Mouse (Mus musculus) ovary, postnatal 14 days (tissue): ENCODE measurements around the gene Ercc2.

Source experiments
- DNase-seq: peaks from one replicate; pipeline ENCODE4 v3.0.0; 2022; ENCODE audit warnings: low spot score

Ercc2 gene

DNA sequence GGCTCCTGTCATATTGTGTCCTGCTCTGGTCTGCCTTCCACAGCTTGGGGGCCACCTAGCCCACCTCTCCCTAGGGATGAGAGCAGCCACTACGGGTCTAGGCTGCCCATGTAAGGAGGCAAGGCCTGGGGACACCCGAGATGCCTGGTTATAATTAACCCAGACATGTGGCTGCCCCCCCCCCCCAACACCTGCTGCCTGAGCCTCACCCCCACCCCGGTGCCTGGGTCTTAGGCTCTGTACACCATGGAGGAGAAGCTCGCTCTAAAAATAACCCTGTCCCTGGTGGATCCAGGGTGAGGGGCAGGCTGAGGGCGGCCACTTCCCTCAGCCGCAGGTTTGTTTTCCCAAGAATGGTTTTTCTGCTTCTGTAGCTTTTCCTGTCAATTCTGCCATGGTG, 27.9 kb downstream of the Ercc2 start:
- no peak for DNase-seq

- no peak for DNase-seq
These were observed 29.0 kb downstream of the Ercc2 start for GRCm38 (mm10) chr7:19410766-19411344.

DNA sequence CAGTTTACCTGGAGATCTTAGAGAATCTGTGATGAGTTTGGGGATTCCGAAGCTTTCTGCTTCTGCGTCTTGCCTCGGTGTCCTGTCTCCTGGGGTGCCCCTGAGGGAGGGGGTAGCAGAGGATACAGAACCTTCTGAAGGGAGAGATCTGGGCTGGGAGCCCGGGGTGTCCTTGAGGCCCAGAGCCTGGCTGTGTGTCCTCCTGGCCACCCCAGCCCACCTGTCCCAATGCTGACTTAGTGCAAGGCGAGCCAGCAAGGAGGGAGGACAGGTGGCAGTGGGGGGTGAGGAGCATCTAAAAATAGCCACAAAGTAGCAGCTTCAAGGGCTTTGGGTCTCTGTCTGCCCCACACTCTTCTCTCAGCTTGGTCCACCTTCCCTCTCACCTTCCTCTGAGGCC, 30.0 kb downstream of the Ercc2 start:
- no peak for DNase-seq

GRCm38 (mm10) chr7:19413525-19413924, 31.7 kb downstream of the Ercc2 start:
- no peak for DNase-seq

GRCm38 (mm10) chr7:19416590-19416989, 34.8 kb downstream of the Ercc2 start:
- no peak for DNase-seq

- DNase-seq: no peak
These were observed 38.3 kb downstream of the Ercc2 start for GRCm38 (mm10) chr7:19420121-19420520.

- DNase-seq: peak; percentile 63
These were observed 39.2 kb downstream of the Ercc2 start for GRCm38 (mm10) chr7:19420821-19421636.

DNA sequence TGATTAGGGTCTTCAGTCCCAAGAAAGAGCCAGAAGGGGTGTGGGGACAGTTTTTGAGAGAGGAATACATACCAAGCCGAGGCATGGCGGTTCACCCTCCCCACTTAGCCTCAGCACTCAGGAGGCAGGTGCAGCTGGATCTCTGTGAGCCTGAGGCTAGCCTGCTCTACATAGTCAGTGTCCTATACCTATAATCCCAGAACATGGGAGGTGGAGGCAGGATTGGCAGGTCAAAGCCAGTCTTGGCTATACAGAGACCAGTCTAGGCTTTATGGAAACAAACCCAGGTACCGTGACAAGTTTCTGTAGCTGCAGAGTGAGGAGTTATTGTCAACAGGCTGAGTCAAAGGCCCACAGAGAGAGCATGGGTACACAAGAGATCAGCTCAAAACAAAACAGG, 41.3 kb downstream of the Ercc2 start:
- DNase-seq: no peak

DNA sequence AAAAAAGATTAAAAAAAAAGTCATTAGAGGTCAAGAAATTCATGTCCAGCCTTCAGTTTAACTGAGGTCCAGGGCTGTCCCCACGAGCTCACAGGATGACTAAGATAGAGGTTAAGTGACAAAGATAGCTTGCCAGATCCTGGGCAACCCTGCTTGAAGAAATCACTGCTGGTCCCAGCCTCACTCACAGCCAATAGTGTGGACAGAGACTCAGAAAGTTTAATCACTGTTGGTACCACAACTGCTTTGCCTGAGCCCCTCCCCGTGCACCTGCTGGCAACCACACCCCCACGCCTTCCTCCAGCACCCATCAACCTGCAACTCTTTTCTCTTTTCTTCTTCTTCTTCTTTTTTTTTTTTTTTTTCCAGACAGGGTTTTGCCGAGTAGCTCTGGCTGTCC, 42.2 kb downstream of the Ercc2 start:
- DNase-seq: no peak

DNA sequence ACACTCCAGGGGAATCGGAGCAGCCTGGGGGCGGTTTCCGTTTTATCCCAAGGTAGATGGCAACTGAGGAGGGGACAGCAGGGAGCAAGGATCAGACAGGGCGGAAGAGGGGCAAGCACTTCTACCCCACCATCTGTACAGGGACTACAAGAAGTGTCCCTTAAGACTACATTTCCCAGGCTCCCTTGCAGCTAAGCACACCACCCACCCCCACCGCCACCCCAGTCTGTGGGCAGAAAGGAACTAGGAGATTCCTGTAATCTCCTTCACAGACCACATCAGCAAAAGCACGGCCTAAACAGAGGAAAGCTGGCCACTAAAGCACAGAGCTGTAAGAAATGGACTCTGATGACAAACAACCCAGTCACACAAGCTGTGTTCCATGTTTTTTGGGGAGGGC, 44.5 kb downstream of the Ercc2 start:
- no peak for DNase-seq

- no peak for DNase-seq
These were observed 45.1 kb downstream of the Ercc2 start for GRCm38 (mm10) chr7:19426888-19427287.

GRCm38 (mm10) chr7:19427999-19428650, 46.3 kb downstream of the Ercc2 start:
- no peak for DNase-seq

DNA sequence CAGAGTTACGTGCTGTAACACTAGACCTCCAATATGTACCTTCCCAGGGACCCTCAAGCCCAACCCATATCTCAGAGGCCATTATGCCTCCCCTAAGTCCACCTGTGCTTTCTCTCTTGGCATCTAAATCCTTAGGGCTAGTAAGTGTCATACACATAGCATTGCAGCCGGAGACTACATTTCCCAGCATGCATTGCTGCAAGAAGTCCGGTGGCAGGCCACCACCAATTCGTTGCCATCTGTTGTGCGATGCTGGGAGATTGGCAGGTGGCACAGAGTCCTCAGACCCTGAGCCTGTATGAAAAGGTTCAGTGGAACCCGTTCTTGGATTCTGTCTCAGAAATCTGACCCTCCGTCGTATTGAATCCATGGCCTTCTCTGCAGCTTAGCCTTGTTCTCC, 47.9 kb downstream of the Ercc2 start:
- no peak for DNase-seq

DNA sequence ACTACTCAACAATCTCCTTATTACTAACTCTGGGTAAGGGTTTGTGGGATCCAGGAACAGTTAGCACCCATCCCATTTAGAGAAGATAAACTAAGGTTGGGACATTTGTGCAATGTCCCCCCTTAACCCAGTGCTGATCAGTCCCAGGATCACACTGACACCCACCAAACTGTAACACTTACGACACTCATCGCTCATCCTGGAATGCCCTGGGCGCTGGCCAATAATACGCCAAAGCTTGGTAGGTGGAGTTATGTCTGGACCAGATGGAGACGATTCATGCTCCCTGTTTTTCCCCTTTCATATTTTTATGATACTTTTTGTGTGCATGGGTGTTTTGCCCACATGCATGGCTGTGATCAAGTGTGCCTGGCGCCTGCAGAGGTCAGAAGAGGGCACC, 48.6 kb downstream of the Ercc2 start:
- DNase-seq: no peak

DNA sequence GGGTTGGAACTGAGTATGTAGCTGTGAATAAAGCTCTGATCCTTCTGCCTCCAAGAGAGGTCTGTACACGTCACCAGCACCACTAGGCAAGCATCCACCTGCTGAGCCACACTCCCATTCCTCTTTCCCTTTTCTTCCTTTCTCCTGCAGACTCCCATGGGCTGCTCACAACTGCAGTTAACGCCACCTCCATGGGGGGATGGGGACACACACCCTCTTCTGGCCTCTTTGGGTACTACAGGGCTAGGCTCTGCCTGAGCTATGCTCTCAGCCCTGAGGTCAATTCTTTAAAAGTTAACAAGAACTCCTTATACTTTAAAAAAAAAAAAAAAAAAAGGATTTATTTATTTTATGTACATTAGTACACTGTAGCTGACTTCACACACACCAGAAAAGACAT, 50.7 kb downstream of the Ercc2 start:
- DNase-seq: no peak

DNA sequence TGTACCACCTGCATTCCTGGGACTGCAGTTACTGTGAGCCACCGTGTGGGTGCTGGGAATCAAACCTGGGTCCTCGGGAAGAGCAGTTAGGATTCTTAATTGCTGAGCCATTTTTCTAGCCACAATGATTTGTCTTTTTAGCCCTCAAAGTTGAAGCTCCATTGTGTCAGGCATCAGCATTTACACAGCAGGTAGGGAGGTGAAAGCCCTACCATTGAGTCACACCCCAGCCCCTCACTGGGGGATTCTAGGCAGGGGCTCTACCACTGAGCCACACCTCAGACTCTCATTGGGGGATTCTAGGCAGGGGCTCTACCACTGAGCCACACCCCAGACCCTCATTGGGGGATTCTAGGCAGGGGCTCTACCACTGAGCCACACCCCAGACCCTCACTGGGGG, 54.5 kb downstream of the Ercc2 start:
- DNase-seq: no peak

GRCm38 (mm10) chr7:19437048-19437447, 55.2 kb downstream of the Ercc2 start:
- DNase-seq: no peak

DNA sequence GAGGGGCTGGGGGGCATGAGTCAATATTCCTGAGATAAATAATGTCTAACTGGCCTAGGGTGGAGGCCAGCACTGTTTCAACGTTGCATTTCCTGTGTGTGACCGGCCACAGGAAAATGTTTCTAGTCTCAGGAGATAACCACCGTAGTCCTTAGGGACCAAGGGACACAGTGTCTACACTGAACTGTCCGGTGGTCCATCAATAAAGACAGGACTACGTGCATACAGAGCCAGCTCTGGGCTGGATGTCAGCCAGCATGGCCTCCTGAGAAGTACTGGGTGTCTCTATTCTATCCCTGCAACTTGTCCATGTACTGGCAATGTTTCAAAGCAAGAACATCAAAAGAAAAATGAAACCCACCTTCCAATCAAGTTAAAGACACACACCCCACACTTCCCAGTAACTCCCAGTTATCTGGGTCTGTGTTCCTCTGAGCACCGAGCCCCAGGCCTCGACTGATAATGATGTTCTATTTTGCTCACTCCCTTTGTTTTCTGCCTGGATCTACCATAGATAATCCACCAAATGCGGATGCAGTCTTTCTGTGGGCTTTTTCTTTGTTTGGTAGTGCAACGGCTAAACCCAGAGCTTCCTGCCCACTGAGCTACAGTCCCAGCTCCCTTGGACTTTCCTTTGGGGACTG, 59.8 kb downstream of the Ercc2 start:
- no peak for DNase-seq

GRCm38 (mm10) chr7:19443344-19443743, 61.5 kb downstream of the Ercc2 start:
- DNase-seq: peak; percentile 92

DNA sequence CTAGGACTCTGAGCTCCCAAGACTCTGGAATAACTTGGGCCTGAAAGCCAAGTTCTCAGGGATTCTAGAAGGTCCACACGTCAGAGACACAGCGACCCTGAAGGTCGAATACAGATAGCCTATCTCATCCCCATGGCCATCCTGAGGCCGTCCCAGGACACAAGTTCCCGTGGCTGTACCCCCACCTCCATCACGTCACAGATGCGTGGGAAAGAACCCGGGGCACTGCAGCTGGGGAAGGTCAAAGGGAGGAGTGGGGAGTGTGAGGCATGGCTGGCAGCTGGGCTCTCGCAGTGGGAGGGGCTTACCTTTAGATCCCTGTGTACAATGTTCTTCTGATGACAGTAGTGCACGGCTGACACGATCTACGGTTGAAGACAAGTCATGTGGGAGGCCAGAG, 63.0 kb downstream of the Ercc2 start:
- DNase-seq: no peak
